Mouse (Mus musculus) stomach, embryonic 16.5 days (tissue): ENCODE measurements around the gene Srsf1. TPM values are rescaled to one million over a fixed set of nuclear protein-coding genes. Genes with fewer than 3 reads are reported as not detected.
A peak's percentile ranks its signal among the peaks of the same experiment; 100 is the strongest.
"Not testable (repeated sequence)": the region's sequence is repeated elsewhere in the genome, so short reads cannot be mapped to it uniquely, and the experiment has no call there.

Experiments
- ATAC-seq: fragments of 200-750 bp; cut with Nextera tagmentation; 2 replicates; pipeline ENCODE4 v1.8.0; 2017; ENCODE audit warnings: moderate number of reproducible peaks, moderate TSS enrichment; ENCODE audit not compliant: insufficient read depth, low FRiP score
- H3K27ac ChIP-seq: fragments of 300-500 bp; sonication (generic); 2 replicates; pipeline ENCODE4 v1.5.1; 2014; ENCODE audit warnings: low read length
- H3K27me3 ChIP-seq: fragments of 300-500 bp; sonication (generic); 2 replicates; pipeline ENCODE4 v1.6.1; 2014; ENCODE audit warnings: low read length, control low read depth, mixed read lengths; ENCODE audit not compliant: control insufficient read depth, insufficient read depth
- H3K36me3 ChIP-seq: fragments of 300-500 bp; sonication (generic); 2 replicates; pipeline ENCODE4 v1.6.1; 2014; ENCODE audit warnings: low read length; ENCODE audit not compliant: control insufficient read depth, insufficient read depth
- H3K4me1 ChIP-seq: fragments of 300-500 bp; sonication (generic); 2 replicates; pipeline ENCODE4 v1.6.1; 2014; ENCODE audit warnings: low read length, control low read depth, mixed read lengths; ENCODE audit not compliant: control insufficient read depth, insufficient read depth
- H3K4me2 ChIP-seq: fragments of 300-500 bp; sonication (generic); 2 replicates; pipeline ENCODE4 v1.6.1; 2014; ENCODE audit warnings: low read depth, low read length, mixed read lengths
- H3K4me3 ChIP-seq: fragments of 300-500 bp; sonication (generic); replicated peaks from 2 replicates; pipeline ENCODE4 v1.5.1; 2014; ENCODE audit warnings: mild to moderate bottlenecking, low read length
- H3K9ac ChIP-seq: fragments of 300-500 bp; sonication (generic); 2 replicates; pipeline ENCODE4 v1.6.1; 2014; ENCODE audit warnings: low read length
- H3K9me3 ChIP-seq: fragments of 300-500 bp; sonication (generic); replicated peaks from 2 replicates; pipeline ENCODE4 v1.6.1; 2016; ENCODE audit warnings: low read length, control low read depth; ENCODE audit not compliant: control insufficient read depth
- WGBS: fragments of 180-500 bp; shearing (Covaris S2); extraction: QIAGEN DNeasy Blood & Tissue Kit; methylation state at CpG from one replicate; pipeline ENCODE4 v1.1.7; 2014; 5-methylcytosine and 5-hydroxymethylcytosine counted together
- polyA plus RNA-seq: library from polyadenylated mRNA; unstranded; fragments of >200 nt; fragmentation: Nextera tagmentation; extraction: Ambion mirVana; gene quantifications from 2 replicates; pipeline ENCODE4 v1.2.1, GENCODE M21; 2015

Gene Srsf1
- polyA plus RNA-seq, 1 experiment from 2014 or later: 201 TPM

- 93% methylated on average over 5 of the region's 5 CpGs for WGBS
- Histone ChIP-seq H3K4me1 (no peaks in the 10 kb centered on the region), H3K4me3 (no peak overlapping the region), H3K9me3 (no peaks in the 10 kb centered on the region), H3K36me3 (no peaks in the 10 kb centered on the region), H3K4me2 (no peak overlapping the region), H3K27me3 (no peaks in the 10 kb centered on the region), H3K9ac (no peak overlapping the region), H3K27ac (no peak overlapping the region)
- no peak for ATAC-seq
These were observed 15.4 kb upstream of the Srsf1 start for GRCm38 (mm10) chr11:88031753-88032152.

- Histone ChIP-seq H3K9ac (no peak overlapping the region), H3K4me1 (no peaks in the 10 kb centered on the region), H3K4me3 (no peak overlapping the region), H3K4me2 (no peak overlapping the region), H3K36me3 (no peaks in the 10 kb centered on the region), H3K27ac (no peak overlapping the region), H3K9me3 (no peaks in the 10 kb centered on the region), H3K27me3 (no peaks in the 10 kb centered on the region)
- ATAC-seq: no peak
- WGBS: 62% methylated on average over 7 of the region's 7 CpGs
These were observed 11.2 kb upstream of the Srsf1 start for GRCm38 (mm10) chr11:88035970-88036369.

- Histone ChIP-seq H3K36me3 (no peaks in the 10 kb centered on the region), H3K4me3 (no peak overlapping the region), H3K4me1 (no peaks in the 10 kb centered on the region), H3K27me3 (no peaks in the 10 kb centered on the region), H3K9me3 (no peaks in the 10 kb centered on the region), H3K9ac (no peak overlapping the region), H3K4me2 (no peak overlapping the region), H3K27ac (no peak overlapping the region)
- WGBS: 74% methylated on average over 10 of the region's 10 CpGs
- ATAC-seq: no peak
These were observed 10.4 kb upstream of the Srsf1 start for GRCm38 (mm10) chr11:88036761-88037251.

DNA sequence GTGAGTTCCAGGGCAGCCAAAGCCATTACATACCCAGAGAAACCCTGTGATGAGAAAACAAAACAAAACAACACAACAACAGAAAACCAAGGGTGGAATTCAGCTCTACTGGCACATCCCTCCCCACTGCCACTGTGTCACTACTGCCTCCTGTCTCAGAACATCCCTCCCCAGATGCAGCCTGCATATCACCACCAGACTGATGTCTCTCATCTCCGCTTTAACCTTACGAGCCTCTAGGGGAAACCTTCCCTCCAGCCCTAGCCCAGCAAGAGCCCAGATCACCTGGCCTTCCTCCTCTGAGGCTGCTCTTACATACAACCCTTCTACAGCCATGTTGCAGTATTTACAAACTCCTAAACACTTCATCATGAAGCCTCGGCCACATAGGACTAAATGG lies 9.8 kb upstream of the Srsf1 start:
- Histone ChIP-seq H3K4me2 (no peak overlapping the region), H3K36me3 (no peaks in the 10 kb centered on the region), H3K4me3 (no peak overlapping the region), H3K9ac (no peak overlapping the region), H3K4me1 (no peaks in the 10 kb centered on the region), H3K9me3 (no peaks in the 10 kb centered on the region), H3K27ac (no peak overlapping the region), H3K27me3 (no peaks in the 10 kb centered on the region)
- ATAC-seq: no peak
- 84% methylated on average over 3 of the region's 3 CpGs for WGBS

DNA sequence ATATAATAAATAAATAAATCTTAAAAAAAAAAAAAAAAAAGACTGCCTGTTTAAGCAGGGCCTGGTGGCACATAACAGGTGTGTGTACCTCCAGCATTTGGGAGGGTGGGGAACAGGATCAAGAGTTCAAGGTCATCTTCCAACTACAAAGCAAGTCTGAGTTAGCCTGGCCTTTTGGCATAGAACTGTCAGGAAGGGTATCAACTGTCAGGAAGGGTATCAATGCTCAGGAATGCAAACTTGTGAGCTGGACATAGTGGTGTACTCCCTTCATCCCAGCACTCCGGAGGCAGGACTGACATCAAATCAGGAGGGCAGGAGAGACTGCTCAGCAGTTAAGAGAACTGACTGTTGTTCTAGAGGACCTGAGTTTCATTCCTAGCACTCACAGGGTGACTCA lies 8.1 kb upstream of the Srsf1 start:
- WGBS: 87% methylated on average over 1 of the region's 1 CpGs
- no peak overlapping the region for H3K4me2 ChIP-seq
- no peak overlapping the region for H3K9ac ChIP-seq

DNA sequence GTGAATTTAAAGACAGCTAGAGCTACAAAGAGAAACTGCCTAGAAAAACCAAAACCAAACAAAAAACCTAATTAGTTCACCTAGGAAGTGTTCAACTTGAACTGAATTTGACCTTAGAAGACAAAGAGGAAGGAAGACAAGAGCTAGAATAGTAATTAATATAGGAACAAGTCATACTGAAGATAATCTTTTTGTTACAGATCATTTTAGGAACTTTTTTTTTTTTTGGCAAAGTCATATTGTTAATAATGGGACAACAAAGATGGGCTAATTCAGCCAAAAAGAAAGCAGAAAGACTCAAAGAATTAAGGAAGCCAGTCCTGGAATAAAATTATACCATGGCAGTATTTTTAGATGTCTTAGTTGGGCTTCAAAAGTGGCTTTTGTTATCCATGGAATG lies 2.9 kb upstream of the Srsf1 start:
- H3K4me2 ChIP-seq: no peak overlapping the region
- peaks cover 14% of the 10 kb centered on the region; the same call in 1 of the 2 replicates for H3K4me1 ChIP-seq
- no peak overlapping the region for H3K9ac ChIP-seq
- no peaks in the 10 kb centered on the region for H3K9me3 ChIP-seq
- no peaks in the 10 kb centered on the region for H3K27me3 ChIP-seq
- ATAC-seq: no peak
- H3K36me3 ChIP-seq: no peaks in the 10 kb centered on the region
- H3K4me3 ChIP-seq: no peak overlapping the region
- H3K27ac ChIP-seq: no peak overlapping the region

More for the DNA sequence above, 8.1 kb upstream of the Srsf1 start:
- Histone ChIP-seq H3K27me3 (no peaks in the 10 kb centered on the region), H3K4me3 (no peak overlapping the region), H3K36me3 (no peaks in the 10 kb centered on the region), H3K27ac (no peak overlapping the region), H3K4me1 (no peaks in the 10 kb centered on the region), H3K9me3 (no peaks in the 10 kb centered on the region)
- ATAC-seq: no peak

DNA sequence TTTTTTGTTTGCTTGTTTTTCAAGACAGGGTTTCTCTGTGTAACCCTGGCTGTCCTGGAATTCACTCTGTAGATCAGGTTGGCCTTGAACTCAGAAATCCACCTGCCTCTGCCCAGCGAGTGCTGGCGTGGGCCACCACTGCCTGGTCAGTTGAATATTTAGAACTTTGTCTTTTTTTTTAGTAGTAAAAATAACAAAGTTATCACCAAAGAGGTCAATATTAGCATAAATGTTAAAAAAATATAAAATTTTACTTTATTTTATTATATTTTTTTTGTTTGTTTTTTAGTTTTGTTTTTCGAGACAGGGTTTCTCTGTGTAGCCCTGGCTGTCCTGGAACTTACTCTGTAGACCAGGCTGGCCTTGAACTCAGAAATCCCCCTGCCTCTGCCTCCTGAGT lies 2.0 kb upstream of the Srsf1 start:
- H3K9ac ChIP-seq, ATAC-seq, H3K36me3 ChIP-seq, H3K4me2 ChIP-seq, H3K9me3 ChIP-seq, H3K27me3 ChIP-seq, H3K4me3 ChIP-seq, H3K27ac ChIP-seq: not testable (repeated sequence)
- 96% methylated on average over 3 of the region's 3 CpGs for WGBS
- peaks cover 20% of the 10 kb centered on the region for H3K4me1 ChIP-seq

GRCm38 (mm10) chr11:88045878-88046277 lies 1.3 kb upstream of the Srsf1 start:
- H3K4me2 ChIP-seq: no peak overlapping the region
- peaks cover 24% of the 10 kb centered on the region for H3K4me1 ChIP-seq
- no peak overlapping the region for H3K9ac ChIP-seq
- no peak overlapping the region for H3K27ac ChIP-seq
- WGBS: 67% methylated on average over 4 of the region's 4 CpGs
- H3K4me3 ChIP-seq: no peak overlapping the region
- H3K27me3 ChIP-seq: no peaks in the 10 kb centered on the region
- H3K36me3 ChIP-seq: peaks cover 2% of the 10 kb centered on the region
- ATAC-seq: no peak
- no peaks in the 10 kb centered on the region for H3K9me3 ChIP-seq

DNA sequence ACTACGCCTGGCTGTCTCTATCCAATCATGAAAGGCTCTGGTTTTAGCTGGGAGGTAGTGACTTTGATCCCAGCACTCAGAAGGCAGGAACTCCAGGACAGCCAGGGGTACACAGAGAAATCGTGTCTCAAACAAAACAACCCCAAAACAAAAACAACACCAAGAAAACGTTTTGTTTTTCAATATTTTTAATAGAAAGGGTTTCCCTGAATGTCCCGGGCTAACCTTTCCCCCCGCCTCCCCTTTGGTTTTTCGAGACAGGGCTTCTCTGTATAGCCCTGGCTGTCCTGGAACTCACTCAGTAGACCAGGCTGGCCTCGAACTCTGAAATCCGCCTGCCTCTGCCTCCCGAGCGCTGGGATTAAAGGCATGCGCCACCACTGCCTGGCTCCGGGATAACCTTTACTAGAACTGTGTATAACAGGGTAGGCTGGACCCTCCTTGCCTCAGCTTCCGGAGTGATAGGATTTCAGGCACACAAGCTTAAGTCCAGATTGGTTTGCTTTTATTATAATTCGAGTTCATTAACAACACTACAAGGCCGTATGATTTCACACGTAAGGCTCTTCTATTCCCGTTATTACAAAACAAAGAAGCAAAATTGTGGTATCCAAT lies 743 bp upstream of the Srsf1 start:
- Histone ChIP-seq H3K4me2 (peak overlapping the region; percentile 54), H3K4me3 (peak overlapping the region; percentile 84), H3K36me3 (peaks cover 5% of the 10 kb centered on the region), H3K9ac (peak overlapping the region; percentile 95), H3K4me1 (peaks cover 27% of the 10 kb centered on the region), H3K27me3 (no peaks in the 10 kb centered on the region), H3K27ac (0 out of 2 replicates have a peak overlapping the region, but pooled peaks have one; percentile 1), H3K9me3 (no peaks in the 10 kb centered on the region)
- WGBS: 52% methylated on average over 17 of the region's 17 CpGs
- no peak for ATAC-seq
